Mouse (Mus musculus): Measurements from ENCODE around the gene Fa2h. TPM values are rescaled to one million over a fixed set of nuclear protein-coding genes. Genes with fewer than 3 reads are reported as not detected.

Fa2h gene
- total RNA-seq, 1 experiment: not detected

DNA sequence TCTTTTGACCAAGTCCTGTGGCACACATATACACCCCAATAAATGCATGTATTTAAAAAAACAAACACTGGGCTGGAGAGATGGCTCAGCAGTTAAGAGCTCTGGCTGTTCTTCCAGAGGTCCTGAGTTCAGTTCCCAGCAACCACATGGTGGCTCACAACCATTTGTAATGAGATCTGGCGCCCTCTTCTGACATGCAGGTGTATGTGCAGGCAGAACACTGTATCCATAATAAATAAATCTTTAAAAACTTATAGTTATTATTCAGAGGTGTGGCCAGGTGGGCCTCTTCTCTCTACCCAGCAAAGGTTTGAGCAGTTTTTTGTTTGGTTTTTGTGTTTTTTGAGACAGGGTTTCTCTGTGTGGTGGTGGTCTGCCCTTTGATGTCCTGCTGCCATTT is 34.7 kb downstream of the Fa2h start:
- H3K4me1 ChIP-seq (ENCODE audit: control insufficient read depth in 2 of 2, insufficient read depth in 2 of 2, low read length in 2 of 2, poor library complexity in 1 of 2): no peaks in the 10 kb centered on the region
- in situ Hi-C loops (cut with MboI; ENCODE audit: low sequenced_read_pairs in 2 of 2, unreplicated experiment in 2 of 2): no loop called here

GRCm38 (mm10) chr8:111357433-111357832 is 36.2 kb downstream of the Fa2h start:
- Histone ChIP-seq H3K4me3 (ENCODE audit: insufficient read depth in 1 of 2, low read depth in 1 of 2, low read length in 2 of 2, poor library complexity in 1 of 2, severe bottlenecking in 1 of 2) (no peak overlapping the region), H3K27ac (ENCODE audit: insufficient read depth, low read depth, low read length, poor library complexity, severe bottlenecking) (no peak overlapping the region), H3K4me1 (ENCODE audit: control insufficient read depth in 2 of 2, insufficient read depth in 2 of 2, low read length in 2 of 2, poor library complexity in 1 of 2) (no peaks in the 10 kb centered on the region), H3K9ac (ENCODE audit: insufficient read depth, low read depth, low read length, poor library complexity, severe bottlenecking) (no peak overlapping the region), H3K9me3 (ENCODE audit: control insufficient read depth, insufficient read depth, low read depth, low read length) (no peaks in the 10 kb centered on the region), H3K36me3 (ENCODE audit: control insufficient read depth, insufficient read depth, low read length, poor library complexity, severe bottlenecking) (no peaks in the 10 kb centered on the region)
- in situ Hi-C loops (cut with MboI; ENCODE audit: low sequenced_read_pairs in 2 of 2, unreplicated experiment in 2 of 2): no loop called here
- DNase-seq (ENCODE audit: low read depth, low spot score): no peak
- no peak for TF ChIP-seq MAFK (IDR thresholded peaks at IDR 0.05; ENCODE audit: insufficient read depth, low read depth, low read length)
- TF ChIP-seq ZNF384 (IDR thresholded peaks at IDR 0.05; ENCODE audit: low read depth, low read length): no peak
- TF ChIP-seq HCFC1 (IDR thresholded peaks at IDR 0.05; ENCODE audit: borderline replicate concordance, insufficient read depth, low read length): no peak
- no peak for TF ChIP-seq ZC3H11A (IDR thresholded peaks at IDR 0.05; ENCODE audit: borderline replicate concordance, low read depth, low read length)
- no peak for TF ChIP-seq CHD2 (IDR thresholded peaks at IDR 0.05; ENCODE audit: low read depth, low read length)

More for the DNA sequence above, 34.7 kb downstream of the Fa2h start:
- no peak for TF ChIP-seq ZNF384 (IDR thresholded peaks at IDR 0.05; ENCODE audit: low read depth, low read length)
- TF ChIP-seq MAFK (IDR thresholded peaks at IDR 0.05; ENCODE audit: insufficient read depth, low read depth, low read length): no peak
- TF ChIP-seq ZC3H11A (IDR thresholded peaks at IDR 0.05; ENCODE audit: borderline replicate concordance, low read depth, low read length): no peak
- TF ChIP-seq CHD2 (IDR thresholded peaks at IDR 0.05; ENCODE audit: low read depth, low read length): no peak
- no peak for TF ChIP-seq HCFC1 (IDR thresholded peaks at IDR 0.05; ENCODE audit: borderline replicate concordance, insufficient read depth, low read length)
- no peak for DNase-seq (ENCODE audit: low read depth, low spot score)
- H3K36me3 ChIP-seq (ENCODE audit: control insufficient read depth, insufficient read depth, low read length, poor library complexity, severe bottlenecking): no peaks in the 10 kb centered on the region
- no peak overlapping the region for H3K9ac ChIP-seq (ENCODE audit: insufficient read depth, low read depth, low read length, poor library complexity, severe bottlenecking)
- H3K4me3 ChIP-seq (ENCODE audit: insufficient read depth in 1 of 2, low read depth in 1 of 2, low read length in 2 of 2, poor library complexity in 1 of 2, severe bottlenecking in 1 of 2): no peak overlapping the region
- no peaks in the 10 kb centered on the region for H3K9me3 ChIP-seq (ENCODE audit: control insufficient read depth, insufficient read depth, low read depth, low read length)
- H3K27ac ChIP-seq (ENCODE audit: insufficient read depth, low read depth, low read length, poor library complexity, severe bottlenecking): no peak overlapping the region

DNA sequence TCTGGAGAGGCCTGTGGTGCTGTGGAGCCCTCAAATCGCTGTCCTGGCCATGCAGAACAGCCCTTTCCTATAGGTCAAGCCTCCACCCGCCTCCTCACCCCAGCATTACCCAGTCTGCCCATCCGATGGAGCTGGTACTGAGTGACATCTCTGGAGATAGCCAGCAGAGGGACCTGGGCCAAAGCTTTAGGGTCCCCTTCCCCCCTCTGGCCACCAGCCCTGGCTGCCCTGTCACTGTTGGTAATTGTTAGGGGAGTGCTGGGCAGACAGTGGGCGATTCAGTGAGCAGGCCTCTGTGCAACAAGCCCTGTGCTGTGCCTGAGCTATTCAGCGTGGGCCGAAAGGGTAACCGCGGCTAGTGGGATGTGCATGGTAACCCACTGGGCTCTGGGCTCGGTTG is 40.1 kb downstream of the Fa2h start:
- no peak for DNase-seq (ENCODE audit: low read depth, low spot score)
- H3K9ac ChIP-seq (ENCODE audit: insufficient read depth, low read depth, low read length, poor library complexity, severe bottlenecking): no peak overlapping the region
- in situ Hi-C loops (cut with MboI; ENCODE audit: low sequenced_read_pairs in 2 of 2, unreplicated experiment in 2 of 2): no loop called here
- H3K36me3 ChIP-seq (ENCODE audit: control insufficient read depth, insufficient read depth, low read length, poor library complexity, severe bottlenecking): no peaks in the 10 kb centered on the region
- H3K4me3 ChIP-seq (ENCODE audit: insufficient read depth in 1 of 2, low read depth in 1 of 2, low read length in 2 of 2, poor library complexity in 1 of 2, severe bottlenecking in 1 of 2): no peak overlapping the region
- no peaks in the 10 kb centered on the region for H3K4me1 ChIP-seq (ENCODE audit: control insufficient read depth in 2 of 2, insufficient read depth in 2 of 2, low read length in 2 of 2, poor library complexity in 1 of 2)
- H3K27ac ChIP-seq (ENCODE audit: insufficient read depth, low read depth, low read length, poor library complexity, severe bottlenecking): no peak overlapping the region
- no peaks in the 10 kb centered on the region for H3K9me3 ChIP-seq (ENCODE audit: control insufficient read depth, insufficient read depth, low read depth, low read length)
- TF ChIP-seq ZC3H11A (IDR thresholded peaks at IDR 0.05; ENCODE audit: borderline replicate concordance, low read depth, low read length) (no peak), HCFC1 (IDR thresholded peaks at IDR 0.05; ENCODE audit: borderline replicate concordance, insufficient read depth, low read length) (no peak), MAFK (IDR thresholded peaks at IDR 0.05; ENCODE audit: insufficient read depth, low read depth, low read length) (no peak)

DNA sequence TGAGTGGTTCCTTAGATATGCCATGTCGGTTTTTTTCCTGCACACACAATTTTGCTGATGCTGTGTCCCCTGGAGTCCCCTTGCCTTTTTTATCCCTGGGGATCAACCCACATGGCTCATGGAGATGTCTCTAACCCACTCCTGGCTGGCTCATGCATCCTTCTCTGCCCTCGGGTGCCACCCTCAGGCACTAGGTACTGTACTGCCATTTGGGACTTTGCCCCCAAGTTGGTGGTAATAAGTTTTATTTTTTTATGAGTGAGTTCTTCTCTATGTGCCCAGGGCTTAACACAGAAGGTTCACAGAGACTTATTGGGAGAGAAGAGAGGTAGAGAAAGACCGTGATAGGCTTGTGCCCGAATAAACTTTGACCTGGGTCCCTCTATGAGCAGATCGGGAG is 41.3 kb downstream of the Fa2h start:
- H3K4me1 ChIP-seq (ENCODE audit: control insufficient read depth in 2 of 2, insufficient read depth in 2 of 2, low read length in 2 of 2, poor library complexity in 1 of 2): no peaks in the 10 kb centered on the region
- H3K27ac ChIP-seq (ENCODE audit: insufficient read depth, low read depth, low read length, poor library complexity, severe bottlenecking): no peak overlapping the region
- H3K9me3 ChIP-seq (ENCODE audit: control insufficient read depth, insufficient read depth, low read depth, low read length): no peaks in the 10 kb centered on the region
- H3K9ac ChIP-seq (ENCODE audit: insufficient read depth, low read depth, low read length, poor library complexity, severe bottlenecking): no peak overlapping the region
- in situ Hi-C loops (cut with MboI; ENCODE audit: low sequenced_read_pairs in 2 of 2, unreplicated experiment in 2 of 2): no loop called here
- no peak for DNase-seq (ENCODE audit: low read depth, low spot score)
- H3K36me3 ChIP-seq (ENCODE audit: control insufficient read depth, insufficient read depth, low read length, poor library complexity, severe bottlenecking): no peaks in the 10 kb centered on the region
- TF ChIP-seq ZC3H11A (IDR thresholded peaks at IDR 0.05; ENCODE audit: borderline replicate concordance, low read depth, low read length) (no peak), MAFK (IDR thresholded peaks at IDR 0.05; ENCODE audit: insufficient read depth, low read depth, low read length) (no peak), CHD2 (IDR thresholded peaks at IDR 0.05; ENCODE audit: low read depth, low read length) (no peak), HCFC1 (IDR thresholded peaks at IDR 0.05; ENCODE audit: borderline replicate concordance, insufficient read depth, low read length) (no peak), ZNF384 (IDR thresholded peaks at IDR 0.05; ENCODE audit: low read depth, low read length) (no peak)
- no peak overlapping the region for H3K4me3 ChIP-seq (ENCODE audit: insufficient read depth in 1 of 2, low read depth in 1 of 2, low read length in 2 of 2, poor library complexity in 1 of 2, severe bottlenecking in 1 of 2)

DNA sequence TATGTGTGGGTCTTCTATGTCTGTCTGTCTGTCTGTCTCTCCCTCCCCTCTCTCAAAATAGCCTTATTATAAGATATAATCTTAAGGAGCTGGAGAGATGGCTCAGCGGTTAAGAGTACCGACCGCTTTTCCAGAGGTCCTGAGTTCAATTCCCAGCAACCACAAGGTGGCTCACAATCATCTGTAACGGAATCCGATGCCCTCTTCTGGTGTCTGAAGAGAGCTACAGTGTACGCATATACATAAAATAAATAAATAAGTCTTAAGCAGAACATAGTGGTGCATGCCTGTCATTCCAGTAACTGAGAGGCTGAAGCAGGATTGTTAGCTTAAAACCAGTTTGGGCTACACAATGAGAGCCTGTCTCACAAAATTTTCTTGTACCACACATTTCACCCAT is 43.0 kb downstream of the Fa2h start:
- Histone ChIP-seq H3K4me3 (ENCODE audit: insufficient read depth in 1 of 2, low read depth in 1 of 2, low read length in 2 of 2, poor library complexity in 1 of 2, severe bottlenecking in 1 of 2) (no peak overlapping the region), H3K36me3 (ENCODE audit: control insufficient read depth, insufficient read depth, low read length, poor library complexity, severe bottlenecking) (no peaks in the 10 kb centered on the region), H3K4me1 (ENCODE audit: control insufficient read depth in 2 of 2, insufficient read depth in 2 of 2, low read length in 2 of 2, poor library complexity in 1 of 2) (no peaks in the 10 kb centered on the region), H3K27ac (ENCODE audit: insufficient read depth, low read depth, low read length, poor library complexity, severe bottlenecking) (no peak overlapping the region), H3K9me3 (ENCODE audit: control insufficient read depth, insufficient read depth, low read depth, low read length) (no peaks in the 10 kb centered on the region), H3K9ac (ENCODE audit: insufficient read depth, low read depth, low read length, poor library complexity, severe bottlenecking) (no peak overlapping the region)
- TF ChIP-seq MAFK (IDR thresholded peaks at IDR 0.05; ENCODE audit: insufficient read depth, low read depth, low read length) (no peak), ZC3H11A (IDR thresholded peaks at IDR 0.05; ENCODE audit: borderline replicate concordance, low read depth, low read length) (no peak), CHD2 (IDR thresholded peaks at IDR 0.05; ENCODE audit: low read depth, low read length) (no peak)
- in situ Hi-C loops (cut with MboI; ENCODE audit: low sequenced_read_pairs in 2 of 2, unreplicated experiment in 2 of 2): no loop called here
- no peak for DNase-seq (ENCODE audit: low read depth, low spot score)

Measured in ES-E14 (cell line).